Mouse (Mus musculus) brain, embryonic 14.5 days (tissue): ENCODE data around the gene Rab15.

Experiments used
- CTCF ChIP-seq: fragments of 200-500 bp; IDR thresholded peaks from 2 replicates; pipeline ENCODE4 v1.5.1; 2012; ENCODE audit warnings: inconsistent platforms, mild to moderate bottlenecking, moderate library complexity, borderline replicate concordance; ENCODE audit not compliant: insufficient read depth, insufficient read length; ENCODE audit errors: extremely low read depth
- POLR2A ChIP-seq: fragments of 200-500 bp; IDR thresholded peaks from 2 replicates; pipeline ENCODE4 v1.6.1; 2012; ENCODE audit warnings: mild to moderate bottlenecking, inconsistent platforms, borderline replicate concordance; ENCODE audit not compliant: poor library complexity, insufficient read depth, insufficient read length, severe bottlenecking; ENCODE audit errors: extremely low read depth

DNA sequence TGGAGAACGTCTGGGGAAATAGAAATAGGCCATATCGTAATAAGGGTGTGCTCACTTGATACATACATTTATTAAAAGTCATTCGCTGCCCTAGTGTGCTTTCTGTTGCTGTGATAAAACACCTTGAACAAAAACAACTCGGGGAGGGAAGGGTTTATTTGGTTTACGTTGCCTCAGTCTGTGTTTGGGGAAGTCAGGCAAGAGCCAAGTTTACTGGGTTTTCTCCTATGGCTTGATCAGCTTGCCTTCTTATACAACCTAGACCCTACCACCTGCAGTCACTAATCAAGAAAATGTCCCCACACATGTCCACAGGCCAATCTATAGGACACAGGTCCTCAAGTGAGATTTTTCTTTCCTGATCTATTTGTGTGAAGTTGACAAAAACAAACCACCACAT lies 51.2 kb downstream of the Rab15 start:
- TF ChIP-seq CTCF = no peak
- no peak for TF ChIP-seq POLR2A
